Mouse (Mus musculus) C2C12 (cell line): ENCODE results near the gene Wipf3.

Experiments
- CTCF ChIP-seq: IDR thresholded peaks from one replicate; pipeline ENCODE4 v1.5.1; 2011; ENCODE audit not compliant: control insufficient read depth, insufficient read depth, insufficient read length
- FOSL1 ChIP-seq: IDR thresholded peaks from one replicate; pipeline ENCODE4 v1.8.0; 2011; ENCODE audit warnings: mild to moderate bottlenecking, low read length; ENCODE audit not compliant: poor library complexity, insufficient read depth, severe bottlenecking
- MAX ChIP-seq: IDR thresholded peaks from one replicate; pipeline ENCODE4 v1.6.1; 2011; ENCODE audit warnings: mild to moderate bottlenecking, control low read depth
- MYOD1 ChIP-seq: IDR thresholded peaks from one replicate; pipeline ENCODE4 v1.6.1; 2011; ENCODE audit warnings: low read depth; ENCODE audit not compliant: control insufficient read depth, insufficient read length
- USF1 ChIP-seq: IDR thresholded peaks from one replicate; pipeline ENCODE4 v1.6.1; 2011; ENCODE audit warnings: low read depth, mild to moderate bottlenecking, control low read depth, moderate library complexity

GRCm38 (mm10) chr6:54411591-54411990, 17.8 kb upstream of the Wipf3 start:
- TF ChIP-seq CTCF (no peak), MYOD1 (no peak), USF1 (no peak), MAX (no peak), FOSL1 (no peak)
